Mouse (Mus musculus) lung, postnatal 0 days (tissue): Measurements from ENCODE around the gene Nup133.

Source experiments
- CTCF ChIP-seq: IDR thresholded peaks from 2 replicates; pipeline ENCODE4 v1.5.1; 2016; ENCODE audit warnings: antibody characterized with exemption, mild to moderate bottlenecking
- EP300 ChIP-seq: IDR thresholded peaks from 2 replicates; pipeline ENCODE4 v1.6.1; 2016; ENCODE audit warnings: antibody characterized with exemption, mild to moderate bottlenecking, control low read depth

DNA sequence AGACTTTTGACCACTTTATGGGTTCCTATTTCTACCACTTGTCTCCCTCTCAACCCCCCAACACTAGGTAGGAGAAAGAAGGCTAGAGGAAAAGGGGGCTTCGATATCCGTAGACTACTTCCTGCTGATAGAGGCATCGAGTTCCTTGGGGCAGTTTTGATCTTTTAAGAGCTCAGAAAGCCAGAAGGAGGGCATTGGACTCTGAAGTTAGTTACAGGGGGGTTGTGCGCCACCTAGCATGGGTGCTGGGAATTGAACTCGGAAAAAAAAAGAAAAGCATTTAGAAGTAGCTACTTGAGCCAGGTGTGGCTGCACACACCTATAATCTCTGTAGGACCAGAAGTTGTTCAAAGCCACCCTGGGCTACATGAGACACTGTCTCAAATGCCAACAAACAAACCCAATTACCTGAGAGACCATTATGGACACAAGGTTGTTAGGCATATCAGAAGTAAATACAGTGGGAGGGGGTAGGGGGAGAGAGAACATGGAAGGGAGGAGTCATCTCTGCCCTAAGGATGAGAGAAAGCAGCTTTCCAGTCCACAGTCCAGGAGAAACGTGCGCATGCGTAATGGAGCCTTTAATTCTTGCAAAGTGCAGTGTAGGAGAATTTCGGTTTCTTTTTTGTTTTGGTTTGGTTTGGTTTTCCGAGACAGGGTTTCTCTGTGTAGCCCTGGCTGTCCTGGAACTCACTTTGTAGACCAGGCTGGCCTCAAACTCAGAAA, 1.2 kb upstream of the Nup133 start:
- TF ChIP-seq CTCF = peak; percentile 78
- no peak for TF ChIP-seq EP300
